Mouse (Mus musculus) right cerebral cortex, postnatal 4 days (tissue): ENCODE results near the gene Castor2.
A peak's percentile ranks its signal among the peaks of the same experiment; 100 is the strongest.

Source experiments
- DNase-seq: peaks from one replicate; pipeline ENCODE4 v3.0.0-alpha.2; 2022

Castor2 gene

DNA sequence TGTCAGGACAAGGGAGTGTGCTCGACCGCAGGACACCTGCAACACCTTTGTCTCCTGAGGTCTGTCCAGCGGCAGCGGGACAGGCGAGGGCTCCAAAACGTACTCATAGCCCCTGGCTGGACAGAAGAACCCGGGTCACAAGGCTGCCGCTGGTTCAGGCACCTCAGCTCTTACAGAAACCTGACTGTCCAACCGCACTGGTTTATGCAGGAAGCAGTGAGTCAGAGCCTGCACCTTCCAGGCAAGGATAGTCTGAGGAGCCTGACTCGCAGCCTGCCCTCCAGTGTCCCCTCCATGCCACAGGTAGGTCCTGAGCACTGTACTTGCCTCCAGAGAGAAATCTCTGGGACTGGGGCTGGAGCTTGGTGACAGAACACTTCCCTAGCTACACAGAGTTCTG lies 69.7 kb downstream of the Castor2 start:
- DNase-seq, result no peak

DNA sequence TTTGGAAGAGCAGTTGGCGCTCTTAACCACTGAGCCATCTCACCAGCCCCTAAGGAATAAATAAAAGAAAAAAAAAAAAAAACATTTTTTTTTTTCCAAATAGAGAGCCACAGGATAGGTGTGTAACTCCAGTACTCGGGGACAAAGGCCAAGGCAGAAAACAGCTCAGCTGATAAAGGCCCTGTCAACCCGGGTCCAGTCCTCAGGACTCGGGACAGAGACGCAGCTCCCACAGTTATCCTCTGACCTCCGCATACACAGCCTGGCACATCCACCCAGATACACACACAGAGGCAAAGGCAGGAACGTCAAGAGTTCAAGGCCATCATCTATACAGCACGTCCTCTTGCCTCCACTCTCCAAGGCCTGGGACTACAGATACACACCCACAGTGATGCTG lies 70.7 kb downstream of the Castor2 start:
- no peak for DNase-seq

DNA sequence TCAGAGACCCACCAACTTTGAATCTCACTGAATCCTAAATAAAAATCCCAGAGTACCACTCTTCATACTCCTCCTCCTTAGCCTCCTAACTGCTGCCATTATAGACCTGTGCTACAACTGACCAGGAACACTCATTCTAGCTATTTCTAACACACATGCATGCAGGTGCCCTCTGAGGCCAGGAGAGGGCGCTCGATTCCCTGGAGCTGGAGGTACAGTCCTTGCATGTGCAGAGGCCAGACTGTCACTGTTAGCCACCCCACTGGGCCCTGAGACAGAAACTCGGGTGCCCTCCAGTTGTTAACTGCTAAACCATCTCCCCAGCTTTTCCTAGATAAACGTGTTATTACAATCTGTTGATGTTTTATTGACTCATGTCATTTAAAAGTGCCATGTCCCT lies 73.7 kb downstream of the Castor2 start:
- peak; percentile 34 for DNase-seq

DNA sequence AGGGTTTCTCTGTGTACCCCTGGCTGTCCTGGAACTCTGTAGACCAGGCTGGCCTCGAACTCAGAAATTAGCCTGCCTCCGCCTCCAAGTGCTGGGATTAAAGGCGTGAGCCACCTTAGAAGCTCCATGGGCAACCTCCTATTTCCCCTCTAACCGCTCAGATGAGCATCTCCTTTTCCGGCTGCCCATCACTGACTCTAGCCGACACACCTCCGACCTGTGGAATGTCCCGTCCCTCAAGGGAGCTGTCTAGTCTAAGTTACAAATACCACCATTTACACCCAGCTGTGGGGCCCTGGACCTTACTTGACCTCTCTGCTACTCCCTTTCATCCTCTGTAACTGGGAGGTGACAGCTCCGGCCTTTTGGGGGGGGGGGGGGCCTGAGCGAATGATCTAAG lies 76.2 kb downstream of the Castor2 start:
- DNase-seq, result no peak

DNA sequence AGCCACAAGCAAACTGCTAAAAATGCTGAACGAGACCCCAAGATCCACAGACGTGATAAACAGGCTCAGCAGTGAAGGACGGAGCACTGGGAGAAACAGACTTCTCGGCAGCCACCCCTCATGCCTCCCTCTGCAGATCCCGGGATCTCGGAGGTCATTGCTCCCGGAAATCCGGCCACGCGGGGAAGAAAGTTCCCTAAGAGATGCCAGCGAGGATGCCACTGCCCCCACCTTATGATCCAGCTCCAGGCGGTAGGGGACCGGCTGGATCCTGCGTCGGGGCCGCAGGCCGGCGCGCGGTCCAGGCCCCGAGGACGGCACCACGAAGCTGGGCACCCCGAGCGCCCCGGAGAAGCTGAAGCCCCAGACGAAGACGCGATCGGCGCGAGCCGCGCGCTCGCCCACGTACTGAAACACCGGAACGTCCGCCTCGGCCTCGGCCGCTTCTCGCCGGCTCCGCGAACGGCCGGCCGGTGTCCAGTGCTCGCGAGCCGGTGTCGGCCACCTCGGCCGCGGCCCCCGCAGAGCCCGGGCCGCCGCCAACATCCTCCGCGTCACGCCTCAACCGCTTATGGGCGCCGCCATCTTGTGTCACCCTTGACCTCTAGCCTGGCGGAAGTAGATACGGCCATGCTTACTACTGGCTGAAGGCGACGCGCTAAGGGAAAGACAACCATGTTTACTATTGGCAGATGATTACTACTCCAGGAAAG lies 76.8 kb downstream of the Castor2 start, which contains the start of gene Rcc1l:
Gene Rcc1l, minus strand, starts transcription at position 606 of the 713 bp plus-strand sequence.
- DNase-seq, result peak; percentile 81

DNA sequence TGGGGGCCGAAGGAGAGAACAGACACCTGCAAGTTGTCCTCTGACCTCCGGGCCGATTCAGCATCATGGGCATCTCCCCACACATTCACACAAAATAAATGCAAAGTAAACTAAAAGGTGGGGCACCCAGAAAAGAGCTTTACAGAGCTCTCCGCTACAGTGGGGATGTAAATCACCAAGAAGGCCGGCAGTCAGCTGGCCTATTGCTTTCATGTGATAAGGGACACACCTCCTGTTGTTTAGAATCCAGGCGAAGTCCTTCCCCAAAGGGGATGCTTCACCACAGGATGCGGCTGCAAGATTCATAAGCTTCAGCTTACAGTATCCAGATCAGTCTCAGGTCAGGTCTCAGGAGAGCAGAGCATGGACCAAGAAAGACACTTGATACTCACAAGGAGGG lies 79.0 kb downstream of the Castor2 start:
- DNase-seq, result no peak

DNA sequence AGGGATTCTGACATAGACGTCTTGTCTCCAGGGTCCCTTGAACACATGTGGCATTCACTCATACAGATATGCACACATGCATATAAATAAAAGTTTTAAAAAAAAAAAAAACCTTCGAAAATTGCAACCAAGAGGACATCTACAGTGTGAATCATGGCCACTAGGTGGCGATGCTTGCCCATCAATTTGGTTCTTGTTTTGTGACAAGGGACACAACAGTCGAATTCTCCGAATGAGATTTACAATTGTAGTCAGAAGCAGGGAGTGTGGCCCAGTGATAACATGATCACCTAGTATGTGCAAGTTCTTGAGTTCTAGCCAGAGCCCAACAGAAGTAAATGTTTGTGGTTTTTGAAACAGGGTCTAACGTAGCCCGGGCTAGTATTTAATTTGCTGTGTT lies 80.4 kb downstream of the Castor2 start:
- DNase-seq, result peak; percentile 85

DNA sequence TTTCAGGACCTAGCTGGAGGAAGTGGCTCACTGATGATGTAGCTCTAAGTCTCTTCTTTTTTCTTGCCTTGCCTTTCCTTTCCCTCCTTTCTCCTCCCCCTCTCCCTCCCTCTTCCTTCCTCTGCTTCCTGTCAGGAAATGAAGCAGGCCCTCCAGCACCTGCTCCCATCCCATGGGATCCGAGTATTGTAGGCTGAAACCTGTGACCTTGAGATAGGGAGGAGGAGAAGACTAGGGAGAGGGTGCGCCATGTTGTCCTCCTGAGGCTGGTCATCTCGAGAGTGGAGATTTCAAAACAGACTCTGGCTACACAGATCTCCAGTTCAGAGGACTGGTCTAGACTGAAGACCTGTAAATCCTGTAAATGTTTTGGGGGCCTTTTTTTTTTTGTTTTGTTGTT lies 82.7 kb downstream of the Castor2 start:
- no peak for DNase-seq

DNA sequence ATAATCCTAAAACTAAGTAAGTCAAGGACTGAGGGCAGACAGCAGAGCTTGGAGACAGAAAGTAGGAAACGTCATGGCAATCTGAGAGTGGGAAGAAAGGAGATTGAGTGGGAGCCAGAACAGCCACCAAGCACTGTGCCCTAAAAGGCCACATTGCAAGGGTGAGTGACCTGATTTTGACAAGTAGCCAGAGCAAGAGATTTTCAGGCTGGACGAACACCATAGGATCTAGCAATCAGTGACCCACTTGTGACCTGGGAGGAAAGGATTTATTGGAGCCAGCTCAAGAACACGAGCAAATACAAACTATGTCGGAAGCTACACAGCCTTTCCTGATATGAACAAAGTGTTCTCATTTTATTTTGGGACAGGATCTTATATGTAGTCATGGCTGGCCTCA lies 83.2 kb downstream of the Castor2 start:
- no peak for DNase-seq

DNA sequence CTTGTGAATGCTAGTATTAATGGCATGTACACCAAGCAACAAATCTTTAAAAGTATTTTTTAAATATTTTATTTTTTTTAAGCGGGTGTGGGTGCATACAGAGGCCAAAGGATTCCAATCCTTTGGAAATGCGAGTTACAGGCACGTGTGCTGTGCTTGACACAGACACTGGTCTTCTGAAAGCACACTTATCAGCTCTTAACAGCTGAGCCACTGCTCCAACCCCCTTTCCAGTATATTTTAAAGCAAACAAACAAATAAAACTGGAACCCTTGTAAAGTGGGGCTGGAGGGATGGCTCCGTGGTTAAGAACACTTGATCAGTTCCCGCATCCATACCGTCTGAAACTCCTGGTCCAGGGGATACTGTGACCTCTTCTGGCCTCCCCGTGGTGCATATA lies 83.7 kb downstream of the Castor2 start:
- DNase-seq, result no peak

DNA sequence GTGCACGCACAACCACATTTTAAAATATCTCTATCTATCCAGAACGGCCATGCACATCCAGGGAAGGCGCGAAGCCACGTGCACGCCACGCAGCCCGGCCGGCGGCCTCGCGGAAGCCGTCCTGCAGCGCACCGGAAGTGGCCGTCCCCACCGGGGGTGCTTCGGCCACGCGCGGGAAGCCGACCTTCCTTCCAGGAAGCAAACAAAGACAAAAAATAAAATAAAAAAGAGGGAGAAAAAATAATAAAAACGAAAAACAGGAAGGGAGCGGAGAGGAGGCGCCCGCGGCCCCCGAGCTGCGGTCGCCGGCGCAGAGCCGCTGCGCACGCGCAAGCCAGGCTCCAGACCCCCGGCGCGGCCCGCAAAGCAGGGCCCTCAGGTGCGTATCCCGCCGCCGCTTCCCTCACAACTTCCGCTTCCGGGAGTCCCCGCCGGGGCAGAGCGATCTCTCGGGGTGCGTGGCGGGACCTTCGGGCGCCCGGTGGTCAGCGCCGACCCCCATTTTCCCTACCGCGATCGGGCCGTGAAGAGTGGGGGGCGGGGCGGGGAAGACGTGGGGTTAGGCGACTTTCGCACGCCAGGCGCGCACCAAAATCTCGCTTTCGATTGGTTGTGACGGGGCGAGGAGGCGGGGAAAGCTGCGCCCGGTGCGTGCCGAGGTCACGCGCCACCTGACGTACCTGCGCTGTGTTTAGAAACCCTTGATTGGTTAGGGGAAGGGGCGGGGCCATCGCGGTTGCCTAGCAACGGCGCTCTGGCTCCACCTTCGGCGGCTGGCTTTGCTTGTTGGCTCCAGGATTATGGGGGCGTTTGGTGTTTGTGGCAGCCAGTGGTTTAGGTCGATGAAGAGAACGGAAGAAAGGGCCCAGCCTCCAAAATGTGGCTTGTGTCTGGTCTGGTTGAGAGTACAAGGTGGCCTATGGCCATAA lies 84.6 kb downstream of the Castor2 start, which contains the start of gene Gtf2ird2:
Gene Gtf2ird2, plus strand, starts transcription at position 140 of the 929 bp plus-strand sequence.
- DNase-seq, result peak; percentile 97

DNA sequence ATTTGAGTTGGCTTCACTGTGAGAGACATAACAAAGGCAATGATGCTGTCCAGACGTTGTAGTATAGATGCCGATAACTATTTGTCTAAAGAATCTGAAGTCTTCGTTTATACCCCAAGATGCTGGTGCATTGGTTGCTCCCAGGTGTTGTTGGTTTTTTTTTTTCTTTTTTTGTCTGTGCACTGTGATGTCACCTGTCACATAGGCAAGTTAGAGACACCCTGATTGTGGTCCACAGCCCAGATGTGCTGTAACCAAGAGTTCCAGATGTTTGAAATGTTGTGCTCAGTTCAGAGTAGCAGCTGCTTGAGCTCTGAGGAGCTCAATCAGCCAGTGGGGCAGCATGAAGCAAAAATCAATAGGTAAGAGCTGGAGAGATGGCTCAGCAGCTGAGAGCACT lies 86.5 kb downstream of the Castor2 start:
- no peak for DNase-seq

DNA sequence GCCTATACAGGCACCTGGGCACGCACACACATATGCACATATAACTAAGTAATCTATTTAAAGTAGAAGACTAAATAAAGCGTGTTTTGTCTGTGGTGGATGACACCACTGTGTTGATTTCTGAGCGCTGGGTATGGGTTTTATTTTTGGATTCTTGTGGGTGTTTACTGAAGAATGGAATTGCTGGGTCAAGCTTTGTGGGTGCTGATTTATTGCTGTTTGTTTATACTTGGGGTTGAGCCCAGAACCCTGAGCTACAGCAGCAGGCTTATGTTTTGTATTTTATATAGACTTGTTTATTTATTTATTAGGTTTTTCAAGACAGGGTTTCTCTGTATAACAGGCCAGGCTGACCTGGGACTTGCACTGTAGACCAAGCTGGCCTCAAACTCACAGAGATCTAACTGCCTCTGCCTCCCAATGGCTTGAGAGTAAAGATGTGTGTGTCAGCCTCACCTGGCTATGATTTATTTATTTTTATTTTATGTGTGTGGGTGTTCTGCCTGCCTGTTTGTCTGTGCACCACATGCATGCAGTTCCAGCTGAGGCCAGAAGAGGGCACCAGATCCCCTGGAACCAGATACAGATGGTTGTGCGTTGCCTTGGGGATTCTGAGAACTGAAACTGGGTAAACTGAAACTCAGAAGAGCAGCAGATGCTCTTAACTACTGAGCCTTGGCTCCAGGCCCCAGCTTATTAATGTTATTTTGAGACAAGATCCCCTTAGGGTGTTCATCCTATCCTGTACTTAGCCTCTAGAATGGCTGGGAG lies 87.6 kb downstream of the Castor2 start:
- DNase-seq, result peak; percentile 54

DNA sequence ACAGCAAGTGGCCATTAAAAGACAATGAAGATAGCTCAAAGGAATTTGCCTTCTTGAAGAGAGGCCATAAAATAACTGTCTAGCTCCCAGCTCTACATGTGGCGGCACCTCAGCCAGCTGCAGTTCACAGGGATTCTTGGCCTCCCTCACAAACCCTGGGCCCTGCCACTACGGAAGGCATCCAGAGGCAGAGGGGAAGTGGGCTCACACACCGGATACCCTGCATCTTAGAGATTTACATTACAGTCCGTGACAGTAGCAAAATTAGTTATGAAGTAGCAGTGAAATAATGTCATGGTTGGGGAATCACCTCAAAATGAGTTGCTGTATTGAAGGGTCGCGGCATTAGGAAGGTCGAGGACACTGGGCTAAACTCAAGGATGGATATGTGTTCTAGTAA lies 89.1 kb downstream of the Castor2 start:
- DNase-seq, result no peak

DNA sequence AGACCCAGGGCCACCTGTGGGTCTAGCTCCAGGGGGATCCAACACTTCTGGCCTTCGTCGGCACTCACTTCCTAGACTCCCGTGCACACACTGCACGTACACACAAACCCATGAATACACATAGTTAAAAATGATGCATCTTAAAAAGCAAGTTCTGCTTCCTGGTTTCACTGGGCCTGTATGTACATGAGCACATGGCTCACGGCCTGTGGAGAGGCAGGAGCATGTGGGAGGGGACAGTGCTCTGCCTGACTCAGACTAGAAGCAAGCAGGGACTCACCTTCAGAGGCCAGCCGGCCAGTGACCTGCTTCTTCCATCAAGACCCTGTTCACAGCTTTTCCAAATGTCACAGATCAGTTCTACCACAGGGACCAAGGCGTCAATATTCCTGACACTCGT lies 94.2 kb downstream of the Castor2 start:
- no peak for DNase-seq
